Mouse (Mus musculus): Measurements from ENCODE around the gene Slc4a11.
"Not testable (repeated sequence)": the region's sequence is repeated elsewhere in the genome, so short reads cannot be mapped to it uniquely, and the experiment has no call there.

Gene Slc4a11

DNA sequence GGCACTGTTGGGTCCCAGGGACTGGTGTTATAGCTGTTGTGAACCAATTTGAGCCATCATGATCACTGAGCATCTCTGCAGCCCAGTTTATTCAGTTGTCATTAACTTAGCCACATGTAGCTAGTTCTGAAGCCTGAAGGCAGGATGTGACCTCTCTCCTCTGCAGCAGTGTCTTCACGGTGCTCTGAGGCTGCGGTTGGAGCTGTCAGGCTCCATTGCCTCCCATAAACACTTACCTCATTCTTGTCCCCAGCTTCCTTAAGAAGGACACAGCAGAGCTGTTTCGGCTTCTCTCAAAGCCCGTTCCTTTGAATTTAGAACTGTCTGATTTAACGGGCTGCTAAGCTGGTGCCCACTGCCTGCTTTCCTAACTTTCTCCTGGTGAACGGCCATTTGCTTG, 17.4 kb downstream of the Slc4a11 start:
- DNase-seq (ENCODE audit: low read depth), result no peak

DNA sequence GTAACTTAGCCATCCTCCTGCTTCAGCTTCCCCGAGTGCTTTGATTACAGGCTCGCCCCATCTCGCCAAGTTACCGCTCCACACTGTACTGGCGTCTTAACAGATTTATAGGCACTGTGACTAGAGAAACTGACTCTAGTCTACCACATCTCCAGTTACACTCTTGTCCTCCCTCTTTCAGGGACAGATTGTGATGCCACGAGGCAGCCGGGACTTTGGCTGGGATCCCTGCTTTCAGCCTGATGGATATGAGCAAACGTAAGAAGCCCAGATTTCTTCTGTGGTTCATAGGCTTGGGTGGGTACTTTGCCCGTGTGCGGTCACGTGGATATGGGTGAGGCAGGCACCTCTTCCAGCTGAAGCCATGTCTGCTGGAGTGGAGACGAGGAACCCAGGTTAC, 18.2 kb downstream of the Slc4a11 start:
- DNase-seq (ENCODE audit: low read depth), result no peak

DNA sequence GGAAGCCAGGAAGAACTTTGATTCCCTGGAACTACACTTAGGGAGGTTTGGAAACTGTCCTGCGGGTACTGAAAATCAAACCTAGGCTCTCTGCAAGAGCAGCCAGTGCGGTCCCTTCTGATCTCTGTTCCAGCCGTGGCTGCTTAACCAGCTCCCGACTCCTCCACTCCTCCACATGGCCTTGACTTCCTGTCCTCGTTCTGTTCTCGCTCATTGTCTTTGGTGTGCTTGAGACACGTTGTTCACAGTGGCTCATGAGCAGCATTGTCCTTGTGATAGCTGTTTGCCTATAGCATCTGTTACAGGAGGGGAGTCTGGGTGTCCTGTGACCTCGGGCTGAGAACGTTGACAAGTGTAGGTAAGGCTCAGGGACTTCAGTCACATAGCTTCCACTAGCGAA, 20.1 kb downstream of the Slc4a11 start:
- no peak for DNase-seq (ENCODE audit: low read depth)

DNA sequence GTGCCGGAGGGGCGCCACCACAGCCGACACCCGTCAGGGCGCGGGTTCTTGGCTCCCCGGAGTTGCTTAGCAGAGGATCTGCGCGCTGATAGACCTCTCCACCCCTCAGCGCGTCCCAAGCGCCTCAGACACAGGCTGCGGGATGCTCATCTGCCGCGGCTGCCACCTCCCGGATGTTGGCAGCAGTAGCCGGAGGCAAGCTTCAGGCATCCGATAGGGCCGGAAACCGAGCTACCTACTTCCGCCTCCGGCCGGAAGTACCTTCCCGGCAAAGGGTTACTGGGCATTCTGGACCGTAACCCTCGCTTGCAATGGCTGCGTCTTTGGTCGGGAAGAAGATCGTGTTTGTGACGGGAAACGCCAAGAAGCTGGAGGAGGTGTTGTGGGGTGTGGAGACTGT, 29.8 kb downstream of the Slc4a11 start, which contains the start of gene Itpa:
Itpa (plus strand) TSS at position 52 of the 400 bp plus-strand sequence.
- DNase-seq (ENCODE audit: low read depth), result peak; percentile 90

DNA sequence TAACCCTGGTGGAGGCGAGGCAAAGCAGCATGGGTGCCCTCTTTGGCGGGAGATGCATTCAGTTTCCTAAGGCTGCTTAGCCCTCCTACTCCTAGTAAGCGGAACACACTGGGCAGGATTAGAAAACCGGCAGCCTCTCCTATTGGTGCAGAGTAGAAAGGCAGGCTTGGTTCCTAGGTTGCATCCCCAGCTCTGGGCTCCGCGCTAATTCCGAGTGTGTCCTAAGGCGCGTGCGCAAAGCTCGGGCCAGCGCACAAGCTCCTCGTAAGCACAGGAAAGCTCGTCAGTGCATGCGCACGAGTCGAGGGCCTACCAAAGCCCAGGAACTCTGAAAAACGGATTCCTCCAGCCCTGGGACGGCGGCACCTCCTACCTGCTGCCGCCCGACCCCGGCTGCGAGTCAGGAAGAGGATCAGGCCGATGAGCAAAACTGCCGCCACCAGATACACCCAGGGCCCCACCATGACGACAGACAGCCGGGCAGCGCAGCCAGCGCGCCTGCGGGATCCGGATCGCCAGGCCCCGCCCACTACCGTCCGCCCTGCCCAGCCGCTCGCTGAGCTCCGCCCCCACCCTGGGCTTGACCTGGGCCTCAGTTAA, 33.1 kb downstream of the Slc4a11 start, which contains the start of gene Ddrgk1:
Ddrgk1 (minus strand) TSS at position 558 of the 600 bp plus-strand sequence.
- DNase-seq (ENCODE audit: low read depth), result peak; percentile 99

DNA sequence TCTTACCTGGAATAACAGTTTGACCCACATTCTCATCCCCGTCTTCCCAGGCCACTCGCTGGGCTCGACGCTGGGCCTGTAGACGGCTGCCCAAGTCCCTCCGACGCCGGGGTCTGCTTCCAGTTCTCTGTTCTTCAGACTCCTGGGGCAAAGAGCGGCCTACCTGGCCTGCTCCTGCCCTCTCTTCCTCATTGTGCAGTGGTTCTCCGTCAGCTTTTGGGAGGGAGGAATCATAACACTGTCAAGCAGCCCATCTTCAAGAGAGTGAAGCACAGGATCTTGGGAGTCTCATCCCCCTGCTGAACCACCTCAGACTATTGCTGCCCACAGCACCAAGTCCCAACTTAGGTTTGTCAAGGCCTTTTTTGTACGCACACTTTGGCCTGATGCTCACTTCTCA, 34.0 kb downstream of the Slc4a11 start:
- DNase-seq (ENCODE audit: low read depth), result no peak

DNA sequence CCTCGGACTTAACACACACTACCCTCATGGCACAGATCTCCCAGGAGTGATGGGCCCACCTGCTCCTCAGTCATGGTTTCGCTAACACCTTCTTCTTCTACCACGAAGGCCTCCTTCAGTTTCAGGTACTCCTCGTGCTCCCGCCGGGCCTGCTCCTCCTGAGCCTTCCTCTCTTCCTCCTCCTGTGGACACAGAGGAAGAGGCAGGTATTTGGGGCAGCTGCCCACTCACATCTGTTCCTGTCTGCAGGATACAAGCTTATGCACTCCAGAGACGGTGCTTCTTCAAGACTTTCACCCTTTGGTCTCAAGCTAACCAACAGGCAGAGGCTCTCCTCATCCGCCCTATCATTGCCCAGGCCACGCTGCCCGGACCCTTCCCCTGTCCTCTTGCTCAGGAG, 38.8 kb downstream of the Slc4a11 start:
- DNase-seq (ENCODE audit: low read depth), result no peak

DNA sequence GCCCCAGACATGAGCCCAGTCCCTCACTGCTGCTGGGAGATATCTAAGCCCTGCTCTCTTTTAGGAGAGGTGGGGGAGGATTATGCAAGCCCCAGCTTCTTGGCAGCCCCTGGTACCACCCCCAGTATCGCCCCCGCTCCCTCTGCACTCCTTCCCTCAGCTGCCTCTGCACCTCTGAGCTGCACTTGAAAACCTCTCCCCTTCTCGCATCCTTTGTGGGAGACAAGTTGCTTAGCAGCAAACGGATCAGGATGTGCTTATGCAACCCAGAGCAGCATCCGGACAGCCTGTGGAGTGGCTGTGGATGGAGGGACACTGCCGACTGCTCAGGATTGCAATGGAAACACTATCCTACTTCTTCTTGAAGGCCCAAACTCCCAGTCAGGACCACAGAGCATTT, 39.8 kb downstream of the Slc4a11 start:
- DNase-seq (ENCODE audit: low read depth), result no peak

DNA sequence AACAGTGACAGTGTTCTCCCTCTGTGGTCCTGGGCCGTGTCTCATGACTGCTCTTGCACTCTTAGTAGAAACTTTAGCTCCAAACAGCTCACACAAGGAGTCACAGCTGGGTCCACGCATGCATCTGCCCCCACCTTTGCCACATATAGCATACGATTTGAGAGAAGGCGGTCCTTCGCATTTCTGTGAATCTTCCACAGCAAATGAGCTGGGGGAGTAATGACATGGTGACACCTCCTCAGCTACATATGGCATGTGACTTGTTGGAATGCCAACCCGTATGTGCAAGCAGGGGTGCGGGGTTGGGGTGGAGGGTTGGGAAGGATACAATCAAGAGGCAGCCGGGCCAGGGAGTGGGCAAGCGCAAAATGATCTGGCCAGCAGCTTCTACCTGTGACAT, 40.8 kb downstream of the Slc4a11 start:
- DNase-seq (ENCODE audit: low read depth), result no peak

DNA sequence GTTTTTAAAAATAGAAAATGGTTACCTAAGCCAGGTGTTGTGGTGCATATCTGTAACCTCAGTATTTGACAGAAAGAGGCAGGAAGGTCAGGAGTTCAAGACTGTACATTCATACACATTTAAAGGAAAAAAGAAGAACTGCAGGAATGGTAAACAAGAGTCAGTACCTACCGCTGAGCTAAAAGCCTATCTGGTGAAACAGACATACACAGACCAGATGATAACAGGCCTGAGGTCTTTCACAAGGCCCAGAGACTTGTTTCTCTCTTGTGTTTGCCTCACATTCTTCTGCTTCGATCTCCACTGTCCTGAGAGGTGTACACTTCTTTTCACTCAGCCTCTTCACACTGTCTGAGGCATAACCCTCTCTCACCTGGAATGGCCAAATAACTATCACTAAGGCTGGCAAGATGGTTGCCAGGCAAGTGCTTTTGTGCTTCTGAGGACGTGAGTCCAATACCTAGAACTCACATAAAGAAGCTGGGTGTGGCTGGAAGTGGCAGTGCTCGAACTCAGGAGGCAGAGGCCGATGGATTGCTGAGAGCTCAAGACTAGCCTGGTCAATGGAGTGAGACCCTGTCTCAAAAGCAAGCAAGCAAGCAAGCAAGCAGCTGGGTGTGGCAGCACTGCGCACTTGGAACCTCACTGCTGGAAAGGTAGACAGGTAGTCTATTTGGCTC, 41.5 kb downstream of the Slc4a11 start:
- DNase-seq (ENCODE audit: low read depth), result no peak

DNA sequence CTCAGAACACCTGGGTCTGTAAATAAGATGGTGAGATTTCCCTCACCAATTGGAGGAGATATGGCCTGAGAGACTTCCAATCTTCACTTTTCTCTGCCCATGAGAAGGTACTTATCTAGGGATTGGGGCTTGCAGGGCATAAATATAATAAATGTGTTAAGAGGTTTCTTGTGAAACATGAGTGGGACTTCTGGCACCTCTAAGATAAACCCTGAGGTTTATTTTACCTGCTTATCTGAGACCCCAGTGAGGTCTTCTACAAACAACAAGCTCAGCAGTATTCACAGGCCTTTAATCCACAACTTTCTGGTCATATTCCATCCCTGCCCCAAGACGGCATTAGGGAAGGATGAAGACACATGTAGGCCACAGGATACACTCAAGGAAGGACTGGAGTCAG, 43.6 kb downstream of the Slc4a11 start:
- DNase-seq (ENCODE audit: low read depth), result no peak

DNA sequence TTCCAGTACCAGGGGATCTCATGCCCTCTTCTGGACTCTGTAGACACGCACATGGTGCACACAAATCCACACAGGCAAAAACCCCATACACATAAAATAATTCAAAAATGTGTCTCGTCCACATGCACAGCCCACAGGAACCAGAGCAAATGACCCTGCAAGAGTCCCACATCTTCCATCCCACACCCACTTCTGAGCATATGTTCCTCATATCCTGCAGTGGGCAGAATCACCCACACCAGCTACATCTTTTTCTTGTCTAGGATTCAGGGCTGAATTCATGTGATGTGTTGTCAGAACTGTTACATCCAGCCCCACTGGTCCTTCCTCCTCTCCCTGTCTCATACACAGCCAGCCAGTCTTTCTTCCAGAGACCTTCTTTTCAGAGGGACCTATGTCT, 44.0 kb downstream of the Slc4a11 start:
- DNase-seq (ENCODE audit: low read depth), result no peak

DNA sequence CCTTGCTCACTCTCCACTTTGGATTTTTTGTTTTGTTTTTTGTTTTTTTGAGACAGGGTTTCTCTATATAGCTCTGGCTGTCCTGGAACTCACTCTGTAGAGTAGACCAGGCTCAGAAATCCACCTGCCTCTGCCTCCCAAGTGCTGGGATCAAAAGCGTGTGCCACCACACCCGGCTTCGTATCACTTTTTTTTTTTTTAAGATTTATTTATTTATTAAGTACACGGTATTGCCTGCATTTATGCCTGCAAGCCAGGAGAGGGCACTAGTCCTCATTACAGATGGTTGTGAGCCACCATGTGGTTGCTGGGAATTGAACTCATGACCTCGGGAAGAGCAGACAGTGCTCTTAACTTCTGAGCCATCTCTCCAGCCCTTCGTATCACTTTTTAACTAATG, 48.3 kb downstream of the Slc4a11 start:
- DNase-seq (ENCODE audit: low read depth), result not testable (repeated sequence)

DNA sequence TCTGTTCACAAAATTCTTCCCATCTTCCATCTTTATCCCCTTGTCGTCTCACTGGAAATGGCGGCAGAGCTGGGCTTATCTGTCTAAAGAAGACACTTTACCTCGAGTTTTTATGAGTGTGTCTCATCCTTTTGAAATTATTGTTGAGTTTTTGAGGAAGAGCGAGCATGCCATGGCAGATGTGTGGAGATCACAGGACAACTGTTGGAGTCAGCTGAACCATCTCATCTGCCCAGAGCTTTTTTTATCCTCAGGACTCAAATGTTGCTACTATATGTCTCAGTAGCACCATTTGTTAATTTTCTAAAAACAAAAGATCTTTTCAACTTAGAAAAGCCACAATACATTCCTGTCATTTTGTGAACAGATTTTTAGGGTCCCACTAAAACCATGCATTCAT, 52.1 kb downstream of the Slc4a11 start:
- DNase-seq (ENCODE audit: low read depth), result no peak

DNA sequence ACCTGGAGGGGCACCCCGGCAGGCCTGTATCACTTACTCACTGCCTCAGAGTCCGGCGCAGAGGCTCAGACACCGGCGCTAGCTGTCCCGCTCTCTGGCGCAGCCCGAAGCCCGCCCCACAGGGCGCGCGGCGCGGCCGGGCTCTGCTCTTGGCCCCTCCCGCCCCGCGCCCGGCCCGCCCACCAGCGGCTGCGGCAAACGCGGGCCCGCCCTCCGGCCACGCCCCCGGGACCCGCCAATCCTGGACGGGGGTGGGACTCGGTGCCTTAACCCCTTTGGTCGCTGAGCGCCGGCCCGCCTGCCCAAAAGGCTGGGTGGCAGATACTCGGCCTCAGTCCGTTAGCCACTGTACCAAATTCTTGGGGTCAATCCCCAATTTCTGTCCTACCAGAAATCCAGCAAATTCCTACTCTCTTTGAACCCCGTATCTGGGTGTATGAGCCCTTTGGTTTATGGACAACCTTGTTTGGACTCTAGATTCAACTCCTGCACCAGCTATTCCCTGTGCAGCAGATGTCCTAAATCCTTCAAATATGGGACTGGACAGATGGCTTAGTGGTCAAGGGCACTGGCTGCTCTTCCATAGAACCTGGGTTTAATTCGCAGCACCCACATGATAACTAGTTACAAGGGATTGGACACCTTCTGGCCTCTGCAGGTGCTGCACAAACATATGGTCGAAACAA, 54.5 kb downstream of the Slc4a11 start, which contains the start of gene Lzts3:
Lzts3 (minus strand) TSS at position 120 of the 686 bp plus-strand sequence.
- DNase-seq (ENCODE audit: low read depth), result peak; percentile 69

DNA sequence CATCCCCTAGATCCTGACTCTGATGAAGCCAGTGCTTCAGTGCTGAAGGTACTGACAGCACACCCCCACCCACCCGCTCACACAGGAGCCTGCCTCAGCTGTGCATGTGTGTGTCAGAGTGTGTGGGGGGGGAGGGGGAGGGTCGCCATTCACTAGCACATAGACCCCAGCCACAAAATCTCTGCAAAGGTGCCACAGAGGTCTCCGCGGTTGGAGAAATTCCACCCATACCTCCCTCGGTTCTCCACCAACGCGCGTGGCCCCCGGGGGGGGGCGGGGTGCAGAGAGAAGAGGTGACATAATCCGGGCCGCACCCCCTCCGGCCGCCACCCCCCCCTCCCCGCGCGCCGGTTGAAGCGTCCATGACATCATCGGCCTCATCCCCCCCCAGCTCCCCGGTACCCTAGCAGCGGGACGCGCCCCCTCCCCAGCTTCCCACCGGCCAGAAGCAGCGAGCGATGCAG, 55.1 kb downstream of the Slc4a11 start:
- DNase-seq (ENCODE audit: low read depth), result no peak

DNA sequence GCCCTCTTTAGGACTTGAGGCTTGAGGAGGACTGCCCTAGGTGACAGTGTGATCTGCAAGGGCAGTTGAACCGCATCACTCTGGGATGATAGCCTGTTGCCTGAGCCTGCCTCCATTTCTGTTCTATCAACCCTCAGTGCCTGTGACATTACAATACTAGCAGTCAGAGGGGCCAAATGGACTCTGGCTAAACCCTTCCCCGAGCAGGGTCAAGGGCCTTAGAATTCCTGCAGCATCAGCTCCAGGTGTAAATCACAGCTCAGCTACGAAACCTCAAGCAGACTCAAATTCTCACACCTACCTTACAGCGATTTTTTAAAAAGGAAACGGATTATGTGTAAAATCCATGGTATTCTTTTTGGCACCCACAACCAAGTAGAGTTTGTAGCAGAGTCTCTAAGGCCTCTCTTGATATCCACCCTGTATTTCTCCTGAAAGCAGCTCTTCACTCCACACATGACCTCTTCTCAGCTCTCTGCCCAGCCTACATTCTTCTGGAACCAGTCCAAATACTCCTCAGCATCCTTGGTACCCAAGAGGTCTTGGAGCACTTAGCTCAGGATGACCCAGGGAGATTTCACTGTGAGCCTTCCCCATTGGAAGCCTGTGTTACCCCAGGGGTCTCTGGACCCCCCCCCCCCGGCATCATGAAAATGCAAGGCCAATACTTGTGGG, 55.8 kb downstream of the Slc4a11 start:
- no peak for DNase-seq (ENCODE audit: low read depth)

DNA sequence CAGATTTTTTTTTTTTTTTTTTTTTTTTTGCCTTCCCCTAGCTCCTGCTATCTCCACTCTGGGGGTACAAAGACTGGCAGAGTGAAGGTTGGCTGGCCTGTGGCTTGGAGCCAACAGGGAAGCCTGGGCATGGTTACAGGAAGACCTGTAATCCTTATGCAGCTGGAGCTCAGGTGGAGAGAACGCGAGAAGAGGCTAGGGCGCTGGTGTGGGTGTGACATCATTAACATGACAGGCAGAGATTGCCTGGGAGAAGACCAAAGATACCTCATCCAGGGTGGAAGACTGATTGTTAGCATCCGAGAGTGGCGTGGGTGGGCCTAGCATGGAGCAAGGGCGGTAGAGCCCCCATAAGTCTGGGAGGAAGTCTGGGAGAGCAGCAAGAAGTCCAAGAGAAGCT, 58.0 kb downstream of the Slc4a11 start:
- no peak for DNase-seq (ENCODE audit: low read depth)

DNA sequence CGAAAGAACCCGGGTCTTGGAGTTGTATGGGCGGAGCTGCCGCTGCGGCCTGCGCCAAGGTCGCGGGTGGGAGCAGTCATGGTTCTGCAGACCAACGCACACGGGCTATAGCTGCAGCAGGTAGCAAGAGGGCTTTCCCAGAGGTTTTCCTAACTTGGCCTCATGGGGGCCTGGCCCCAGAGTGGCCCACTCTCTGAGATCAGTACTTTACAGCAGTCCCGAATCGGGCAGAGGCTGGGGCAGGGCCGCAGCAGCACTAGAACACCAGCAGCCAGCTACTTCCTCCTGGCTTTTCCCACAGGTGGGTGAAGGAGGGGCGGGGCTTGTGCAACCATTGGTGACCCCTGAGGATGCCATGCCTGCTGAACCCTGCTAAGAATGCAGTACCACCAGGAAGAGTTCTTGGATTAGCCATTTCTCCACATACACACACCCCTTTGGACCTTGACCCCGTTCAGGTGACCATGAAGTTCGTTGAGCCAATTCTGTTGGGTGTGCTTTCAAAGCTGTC, 59.2 kb downstream of the Slc4a11 start:
- DNase-seq (ENCODE audit: low read depth), result no peak

DNA sequence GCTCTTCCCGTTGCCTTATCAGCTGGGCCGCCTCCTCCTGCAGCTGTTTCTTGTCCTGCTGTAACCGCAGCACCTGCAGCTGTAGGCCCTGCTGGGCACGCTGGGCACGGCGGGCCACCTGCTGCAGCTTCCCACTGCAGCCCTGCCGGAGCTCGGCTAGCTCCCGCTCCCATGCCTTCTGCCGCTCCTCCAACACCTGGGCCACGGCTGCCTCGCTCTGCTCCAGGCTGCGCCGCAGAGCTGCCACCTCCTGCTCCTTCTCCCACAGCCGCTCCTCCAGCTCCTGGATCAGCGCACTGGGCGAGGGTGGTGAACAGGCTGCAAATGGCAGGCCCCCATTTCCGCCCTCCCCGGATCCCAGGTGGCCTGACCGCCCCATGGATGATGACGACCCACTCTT, 61.5 kb downstream of the Slc4a11 start:
- DNase-seq (ENCODE audit: low read depth), result no peak

DNA sequence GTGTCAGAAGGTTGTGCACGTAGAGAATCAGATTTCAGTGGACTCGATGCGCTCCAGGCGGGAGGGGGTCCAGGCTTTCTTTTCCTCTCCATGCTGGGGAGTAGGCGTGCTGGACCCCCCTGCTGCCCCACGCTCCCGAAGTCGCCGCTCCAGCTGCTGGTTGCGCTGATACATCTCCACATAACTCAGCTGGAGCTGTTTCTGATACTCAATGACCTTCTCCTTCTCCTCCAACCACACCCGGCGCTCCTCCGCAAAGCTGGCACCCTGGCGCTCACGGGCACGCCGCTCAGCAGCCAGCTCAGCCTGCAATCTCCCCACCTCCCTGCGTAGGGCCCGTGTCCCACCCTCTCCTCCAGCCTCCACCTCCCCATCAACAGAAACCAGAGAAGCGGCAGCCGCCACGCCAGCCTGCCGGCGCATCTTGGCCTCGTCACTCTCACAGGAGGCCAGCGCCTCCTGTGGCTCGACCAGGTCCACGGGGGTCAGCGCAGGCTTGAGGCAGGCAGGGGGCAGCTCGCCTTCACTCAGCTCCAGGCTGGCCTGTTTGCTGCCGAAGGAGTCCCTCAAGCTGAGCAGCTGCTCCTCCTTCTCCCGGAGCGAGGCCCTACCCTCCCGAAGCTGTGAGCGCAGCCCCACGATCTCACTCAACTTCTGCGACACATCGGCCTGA, 62.4 kb downstream of the Slc4a11 start:
- no peak for DNase-seq (ENCODE audit: low read depth)
